Mouse (Mus musculus) adrenal gland, postnatal 36 days (tissue): Measurements from ENCODE around the gene Il17rb. TPM values are rescaled to one million over a fixed set of nuclear protein-coding genes. Genes with fewer than 3 reads are reported as not detected.
A peak's percentile ranks its signal among the peaks of the same experiment; 100 is the strongest.

Source experiments
- DNase-seq, 2 experiments: peaks; one replicate each; pipeline ENCODE4 v3.0.0; 2021; ENCODE audit warnings: mixed read lengths in 1 of 2
- microRNA-seq: library from miRNA; unstranded; fragments of <30 nt; microRNA quantifications from one replicate; pipeline ENCODE4 v1.2.0, GENCODE M21; 2021
- total RNA-seq, 2 experiments: library from RNA; stranded (reverse); gene quantifications; 2 replicates each; pipeline ENCODE4 v1.2.3; 2021

Gene Il17rb
- total RNA-seq, 2 experiments from 2014 or later, result 1.6 to 2.0 TPM

- peak; percentile 94 for DNase-seq
Measured at GRCm38 (mm10) chr14:29968075-29968821, 40.4 kb downstream of the Il17rb start, which contains the start of gene Selenok. Selenok (plus strand) TSS chr14:29968308.

GRCm38 (mm10) chr14:29967611-29968010 lies 41.1 kb downstream of the Il17rb start:
- DNase-seq, result no peak

- no peak for DNase-seq
Measured at GRCm38 (mm10) chr14:29957393-29957792, 51.3 kb downstream of the Il17rb start.

- no peak for DNase-seq
Measured at GRCm38 (mm10) chr14:29950805-29951204, 57.9 kb downstream of the Il17rb start.

GRCm38 (mm10) chr14:29946761-29947309 lies 61.9 kb downstream of the Il17rb start:
- DNase-seq, result no peak

Small RNA genes lying within 50 kb of the gene (microRNA-seq; reads per million reads assigned to microRNA genes)
- gene Mir6947, result not detected

Other genes with a start within 250 kb of the Il17rb start
- 100 to 1,000 TPM; 118 to 119 TPM for gene Selenok, start 40.6 kb downstream of the Il17rb start, total RNA-seq
- 10 to 100 TPM; 54.3 to 58.7 TPM for gene Actr8, start 30.6 kb downstream of the Il17rb start, total RNA-seq
- 10 to 100 TPM; 12.2 to 16.6 TPM for gene Chdh, start 127 bp upstream of the Il17rb start, total RNA-seq